Mouse (Mus musculus) testis, adult 2 months (tissue): Measurements from ENCODE around the gene Elfn2.

ENCODE experiments used
- CTCF ChIP-seq: fragments of 200-500 bp; IDR thresholded peaks from 2 replicates; pipeline ENCODE4 v1.5.1; 2012; ENCODE audit warnings: low read depth, mild to moderate bottlenecking, inconsistent platforms, low read length, moderate library complexity; ENCODE audit not compliant: control insufficient read depth, insufficient read depth, insufficient replicate concordance
- POLR2A ChIP-seq: fragments of 200-500 bp; IDR thresholded peaks from 2 replicates; pipeline ENCODE4 v1.6.1; 2012; ENCODE audit warnings: low read depth, mild to moderate bottlenecking, inconsistent platforms, low read length, moderate library complexity; ENCODE audit not compliant: control insufficient read depth

DNA sequence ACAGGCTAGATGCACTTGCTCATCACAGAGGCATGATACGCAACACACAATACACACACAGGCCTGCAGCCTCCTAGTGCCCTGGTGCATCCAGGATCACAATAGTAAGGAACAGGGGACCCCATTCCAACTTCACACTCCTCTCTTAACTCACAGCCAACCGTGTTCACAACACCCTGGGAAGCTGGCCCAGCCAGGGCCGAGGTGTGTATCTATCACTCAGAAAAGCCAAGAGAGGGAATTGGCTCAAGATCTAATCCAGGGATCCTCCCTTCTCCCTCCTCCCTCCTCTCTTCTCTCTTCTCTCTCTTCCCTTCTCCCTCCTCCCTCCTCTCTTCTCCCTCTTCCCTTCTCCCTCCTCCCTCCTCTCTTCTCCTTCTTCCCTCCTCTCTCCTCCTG, 17.6 kb upstream of the Elfn2 start:
- TF ChIP-seq POLR2A (no peak), CTCF (no peak)
